Mouse (Mus musculus): ENCODE data around the gene Bfar.
"Not testable (repeated sequence)": the region's sequence is repeated elsewhere in the genome, so short reads cannot be mapped to it uniquely, and the experiment has no call there.

Gene Bfar

DNA sequence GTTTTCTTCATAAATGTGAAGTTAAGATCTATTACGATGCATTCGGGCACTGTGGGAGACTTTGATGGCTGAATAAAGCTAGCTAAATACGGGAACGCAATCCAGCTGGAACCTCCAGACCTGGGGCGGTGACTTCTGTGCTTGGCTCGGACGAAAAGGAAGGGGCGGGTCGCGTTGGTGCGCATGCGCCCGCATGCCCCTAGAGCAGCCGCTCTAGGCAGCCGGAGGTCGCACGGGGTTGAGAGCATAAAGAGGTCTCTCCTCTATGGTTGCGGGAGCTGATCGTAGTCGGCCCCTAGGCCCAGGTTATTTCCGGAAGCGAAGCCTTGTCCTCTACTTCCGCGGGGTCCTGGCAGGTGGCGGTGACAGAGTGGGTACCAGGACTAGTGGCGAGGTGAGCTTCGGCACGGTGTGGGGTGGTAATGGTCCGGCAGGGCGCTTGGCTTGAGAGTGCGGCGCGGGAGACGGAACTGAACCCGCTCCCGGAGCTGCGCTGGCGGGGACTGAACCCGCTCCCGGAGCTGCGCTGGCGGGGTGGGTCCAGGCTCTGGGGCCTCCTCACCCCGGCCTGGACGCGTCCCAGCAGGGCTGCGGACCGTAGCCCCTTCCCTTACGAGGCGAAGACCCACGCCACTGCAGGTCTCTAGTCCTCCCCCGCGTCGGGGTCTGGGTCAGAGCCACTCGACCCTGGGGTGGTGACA, at the start of gene Bfar, which contains the start of gene 3110001I22Rik:
Gene Bfar (plus strand): TSS at position 174 of the 701 bp plus-strand sequence.
Gene 3110001I22Rik (plus strand): TSS at position 245 of the 701 bp plus-strand sequence.
- peak; percentile 95 for DNase-seq (ENCODE audit: low read depth, low spot score)

DNA sequence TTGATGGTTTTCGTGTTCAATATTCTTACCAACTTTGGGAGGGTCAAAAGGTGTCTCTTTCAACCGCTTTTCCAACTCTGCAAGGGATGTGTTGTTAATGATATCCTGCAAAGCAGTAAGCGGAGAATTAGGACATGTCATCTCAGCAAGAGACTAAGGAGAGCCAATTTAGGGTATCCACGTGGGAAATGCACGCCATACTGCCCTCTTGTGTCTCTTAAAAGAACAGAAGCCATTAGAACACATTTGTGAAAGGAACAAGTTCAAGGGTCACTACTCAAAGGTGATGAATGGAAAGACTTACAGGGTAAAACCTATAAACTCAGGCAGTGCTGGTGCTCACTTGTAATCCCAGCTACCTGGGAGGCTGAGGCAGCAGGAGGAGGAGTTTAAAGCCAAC, 43.3 kb upstream of the Bfar start:
- peak; percentile 9 for DNase-seq (ENCODE audit: low read depth, low spot score)

DNA sequence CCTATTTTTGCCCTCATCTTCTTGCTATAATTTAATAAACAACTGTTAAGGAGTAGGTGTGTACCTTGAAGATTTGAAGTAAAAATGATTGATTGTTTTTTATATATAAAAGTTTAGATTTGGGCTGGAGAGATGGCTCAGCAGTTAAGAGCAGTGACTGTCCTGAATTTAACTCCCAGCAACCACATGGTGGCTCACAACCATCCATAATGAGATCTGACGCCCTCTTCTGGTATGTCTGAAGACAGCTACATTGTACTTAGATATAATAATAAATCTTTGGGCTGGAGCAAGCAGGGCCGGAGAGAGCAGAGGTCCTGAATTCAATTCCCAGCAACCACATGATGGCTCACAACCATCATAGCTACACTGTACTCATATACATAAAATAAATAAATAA, 33.5 kb upstream of the Bfar start:
- not testable (repeated sequence) for DNase-seq (ENCODE audit: low read depth, low spot score)

DNA sequence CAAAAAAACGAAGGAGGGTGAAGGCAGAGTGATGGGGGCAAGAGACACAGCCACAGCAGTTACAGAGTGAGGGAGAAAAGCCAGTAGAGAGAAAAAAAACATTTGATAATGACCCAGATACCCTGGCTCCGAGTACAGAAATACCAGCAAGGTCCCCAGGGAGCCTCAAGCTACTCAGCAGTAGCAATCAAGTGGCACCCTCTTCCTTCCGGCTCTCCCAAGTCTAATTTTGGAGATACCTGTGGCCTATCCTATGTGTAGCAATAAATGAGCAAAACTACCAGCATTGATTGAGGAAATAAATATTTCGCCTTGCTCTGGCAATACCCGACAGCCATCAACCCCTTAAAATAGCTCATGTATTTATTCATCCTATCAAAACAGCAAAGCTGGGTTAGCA, 32.1 kb upstream of the Bfar start:
- no peak for DNase-seq (ENCODE audit: low read depth, low spot score)

DNA sequence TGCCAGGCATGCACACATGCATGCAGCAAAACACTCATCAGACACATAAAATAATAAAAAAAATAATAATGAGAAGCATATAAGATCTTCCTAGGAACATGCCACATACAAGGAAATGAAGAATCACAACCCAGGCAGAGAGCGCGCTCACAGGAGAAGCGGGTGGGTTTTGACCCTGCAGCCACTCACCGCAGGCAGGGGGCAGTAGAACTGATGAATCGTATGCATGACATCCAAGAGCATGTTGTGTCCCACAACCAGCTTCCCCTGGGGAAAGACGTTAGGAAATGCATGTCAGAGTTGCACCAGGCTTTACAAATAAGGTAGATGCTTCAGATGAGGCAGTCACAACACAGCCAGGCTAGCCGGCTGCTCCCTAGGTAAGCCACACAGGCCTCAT, 31.6 kb upstream of the Bfar start:
- DNase-seq (ENCODE audit: low read depth, low spot score) = no peak

DNA sequence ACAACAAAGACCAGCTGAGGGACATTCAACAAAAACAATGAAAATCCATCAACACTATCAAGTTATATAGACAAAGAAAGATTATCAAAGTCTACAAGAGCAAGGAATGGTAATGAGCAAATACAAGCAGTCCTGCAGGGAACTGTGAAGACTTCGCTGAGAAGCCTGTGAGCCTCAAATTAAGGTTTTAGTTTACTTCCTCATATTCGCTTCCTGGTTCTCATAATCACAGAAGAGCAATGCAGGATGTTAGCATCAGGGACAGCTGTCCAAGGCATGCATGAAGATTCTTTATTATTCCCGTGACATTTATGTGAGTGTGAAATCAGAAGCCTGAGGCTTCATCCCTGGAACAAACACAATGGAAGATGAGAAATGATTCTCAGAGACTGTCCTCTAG, 27.2 kb upstream of the Bfar start:
- DNase-seq (ENCODE audit: low read depth, low spot score) = no peak

DNA sequence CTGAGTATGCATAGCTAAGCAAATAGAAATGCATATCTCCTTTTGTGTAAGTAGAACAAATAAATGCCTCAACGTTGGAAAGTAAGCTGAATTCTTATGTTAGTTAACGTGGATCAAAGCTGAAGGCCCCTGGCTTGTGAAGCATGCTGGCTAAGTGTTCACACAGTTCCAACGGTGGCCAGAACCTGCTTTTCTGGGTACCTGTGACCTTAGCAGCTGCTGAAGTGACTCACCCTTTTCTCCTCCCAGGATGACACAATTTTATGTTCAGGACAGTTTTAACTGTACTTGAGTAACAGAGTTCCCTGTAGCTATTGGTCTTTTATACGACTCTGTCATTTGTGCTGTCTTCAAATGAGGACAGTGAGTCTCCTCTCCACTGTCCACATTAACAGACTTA, 25.7 kb upstream of the Bfar start:
- DNase-seq (ENCODE audit: low read depth, low spot score) = no peak

DNA sequence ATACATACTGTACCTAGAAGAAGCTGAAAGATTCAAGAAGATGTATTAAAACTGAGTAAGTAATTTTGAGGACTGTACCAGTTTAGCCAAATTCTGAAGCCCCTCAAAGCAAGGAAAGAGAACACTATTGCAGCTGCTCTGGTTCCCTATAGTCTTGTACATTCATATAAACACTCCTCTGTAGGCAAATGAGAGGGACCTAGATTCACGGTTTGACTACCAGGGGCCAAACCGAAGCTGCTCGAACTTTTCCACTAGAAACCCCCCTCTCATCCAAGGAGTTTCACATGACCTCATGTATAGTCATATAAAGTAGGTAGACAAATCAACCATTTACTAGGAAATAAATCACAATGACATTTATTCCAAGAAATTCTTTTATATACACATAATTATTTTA, 12.8 kb upstream of the Bfar start:
- no peak for DNase-seq (ENCODE audit: low read depth, low spot score)

DNA sequence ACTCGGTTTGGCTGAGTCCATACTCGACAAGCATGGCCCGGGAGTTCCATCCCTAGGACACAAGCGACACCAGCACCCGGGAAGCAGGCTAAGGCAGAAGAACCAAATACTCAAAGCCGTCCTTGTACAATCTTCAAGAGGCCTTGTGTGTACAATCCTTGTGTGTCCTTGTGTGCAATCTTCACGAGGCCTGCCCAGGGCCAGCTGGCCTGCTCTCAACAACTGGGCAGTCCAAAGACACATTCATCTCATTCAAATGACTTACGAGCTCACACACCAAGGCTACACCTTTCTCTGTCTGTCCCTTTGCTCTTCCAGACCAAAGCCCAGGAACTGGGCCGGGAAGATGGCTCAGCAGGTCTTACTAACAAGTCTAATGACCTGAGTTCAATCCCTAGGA, 10.9 kb upstream of the Bfar start:
- no peak for DNase-seq (ENCODE audit: low read depth, low spot score)

DNA sequence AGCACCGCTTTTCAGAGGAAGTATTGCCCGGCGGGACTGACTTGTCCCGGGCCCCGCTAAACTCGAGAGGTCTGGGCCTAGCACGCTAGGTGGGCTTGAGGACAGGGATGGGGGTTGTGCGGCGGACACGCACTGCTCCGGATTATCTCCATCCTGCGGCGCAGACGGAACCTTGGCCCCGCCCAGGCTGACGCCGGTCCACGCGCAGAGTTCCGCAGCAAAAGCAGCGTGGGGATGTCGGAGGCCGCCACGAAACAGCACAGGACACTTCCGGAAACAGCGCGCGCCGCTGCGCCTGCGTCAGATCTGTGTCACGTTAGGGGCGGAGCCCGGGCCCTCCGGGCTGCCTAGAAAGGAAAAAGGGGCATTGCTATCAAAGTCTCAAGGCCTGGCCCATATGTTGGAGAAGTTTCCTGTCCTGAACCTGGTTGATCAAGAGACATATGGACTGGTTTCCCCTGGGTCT, 3.7 kb upstream of the Bfar start, which contains the start of gene Parn:
Gene Parn (minus strand): TSS at position 293 of the 466 bp plus-strand sequence.
- peak; percentile 89 for DNase-seq (ENCODE audit: low read depth, low spot score)

DNA sequence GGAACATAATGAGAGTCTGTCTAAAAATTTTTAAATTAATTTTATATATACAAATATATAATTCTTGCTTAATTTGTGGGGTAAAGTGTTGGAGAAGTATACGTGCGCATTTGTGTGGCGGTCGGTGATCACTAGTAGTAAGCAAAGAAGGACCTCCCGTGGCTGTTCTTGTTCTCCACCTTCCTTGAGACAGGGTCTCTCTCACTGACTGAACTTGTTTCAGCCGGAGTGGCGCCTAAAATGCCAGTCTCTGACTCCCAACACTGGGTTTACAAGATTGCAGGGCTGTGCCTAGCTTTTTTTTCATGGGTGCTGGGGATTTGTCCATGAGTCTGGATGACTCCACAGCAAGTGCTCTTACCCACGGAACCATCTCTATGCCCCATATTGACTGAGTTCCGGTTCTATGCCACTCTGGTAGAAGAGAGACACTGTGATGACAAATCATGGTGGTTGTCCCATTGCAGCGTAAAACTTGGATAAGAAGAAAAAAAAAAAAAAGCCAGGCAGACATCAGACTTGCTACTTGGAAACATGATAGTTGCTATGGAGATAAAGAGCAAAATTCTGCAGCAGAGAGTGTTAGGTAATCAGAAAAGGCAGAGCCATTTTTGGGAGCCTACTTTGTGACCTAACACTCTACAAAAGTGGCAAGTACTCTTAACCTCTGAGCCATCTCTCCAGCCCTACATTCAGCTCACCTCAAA, 3.1 kb upstream of the Bfar start:
- no peak for DNase-seq (ENCODE audit: low read depth, low spot score)

DNA sequence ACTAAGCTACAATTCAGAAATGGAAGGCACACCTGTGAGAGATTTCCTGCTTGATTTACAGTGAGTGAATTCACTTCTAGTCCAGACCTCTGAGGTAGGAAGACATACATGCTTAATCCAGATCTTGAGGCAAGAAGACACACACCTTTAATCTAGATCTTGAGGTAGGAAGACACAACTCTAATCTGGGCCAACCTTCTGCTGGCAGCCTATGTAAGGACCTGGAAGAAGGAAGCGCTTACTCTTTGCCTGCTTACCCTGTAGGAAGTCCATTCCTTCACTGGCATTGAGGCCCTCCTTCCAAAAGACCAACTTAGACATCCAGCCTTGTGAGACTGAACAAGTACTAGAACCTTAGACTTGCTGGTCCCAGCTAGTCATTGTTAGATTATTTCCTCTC, 2.4 kb upstream of the Bfar start:
- no peak for DNase-seq (ENCODE audit: low read depth, low spot score)

DNA sequence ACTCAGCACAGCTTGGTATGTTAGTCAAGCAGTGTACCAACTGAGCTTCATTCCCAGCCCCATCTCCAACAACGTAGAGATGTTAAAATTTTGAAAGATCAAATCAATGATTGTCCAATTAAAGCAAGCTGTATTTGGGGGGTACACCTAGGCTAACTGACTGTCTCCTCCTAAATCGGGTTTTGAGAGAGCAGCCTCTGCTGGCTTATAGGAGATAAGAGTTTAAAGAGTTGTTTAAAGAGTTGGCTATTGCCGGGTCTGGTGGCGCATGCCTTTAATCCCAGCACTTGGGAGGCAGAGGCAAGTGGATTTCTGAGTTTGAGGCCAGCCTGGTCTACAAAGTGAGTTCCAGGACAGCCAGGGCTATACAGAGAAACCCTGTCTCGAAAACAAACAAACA, 762 bp upstream of the Bfar start:
- DNase-seq (ENCODE audit: low read depth, low spot score) = not testable (repeated sequence)

DNA sequence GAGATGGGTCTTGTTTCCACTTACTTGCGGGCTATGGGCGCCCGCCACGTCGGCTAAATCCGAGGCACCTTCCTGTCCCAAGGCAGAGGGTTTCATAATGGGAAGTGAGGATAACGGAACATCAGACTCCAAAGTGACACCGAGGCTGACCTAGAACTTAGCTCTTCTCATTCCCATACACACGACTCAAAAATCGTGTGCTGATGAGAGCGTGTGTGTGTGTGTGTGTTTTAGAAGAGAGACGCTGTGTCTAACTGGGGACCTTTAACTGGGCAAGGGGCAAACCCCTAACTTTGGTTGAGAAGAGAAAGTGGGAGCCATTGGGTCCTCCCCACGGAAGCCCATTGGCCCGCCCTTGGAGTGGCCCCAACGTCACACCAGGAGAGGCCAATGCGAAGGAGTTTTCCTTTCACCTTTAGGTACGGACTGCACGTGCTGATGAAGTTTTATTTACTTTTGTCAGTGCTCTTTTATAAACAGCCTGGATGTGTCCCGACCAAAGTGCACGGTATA, 784 bp downstream of the Bfar start:
- no peak for DNase-seq (ENCODE audit: low read depth, low spot score)

DNA sequence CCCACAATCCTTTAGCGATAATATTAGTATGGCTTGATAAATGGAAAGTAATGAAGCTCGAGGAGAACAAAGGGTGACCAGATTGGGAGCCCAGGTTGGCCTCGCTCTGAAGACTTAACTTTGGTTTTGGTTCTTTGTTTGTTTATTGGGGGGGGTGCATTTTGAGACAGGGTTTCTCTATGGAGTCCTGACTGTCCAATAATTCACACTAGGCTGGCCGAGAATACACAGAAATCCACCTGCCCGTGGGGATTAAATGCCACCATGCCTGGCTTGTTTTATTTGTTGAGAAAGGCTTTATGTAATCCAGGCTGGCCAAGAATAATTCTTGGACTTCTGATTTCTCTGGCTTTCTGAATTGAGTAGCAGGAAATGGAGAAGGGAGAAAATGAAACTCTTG, 1.5 kb downstream of the Bfar start:
- DNase-seq (ENCODE audit: low read depth, low spot score) = no peak

DNA sequence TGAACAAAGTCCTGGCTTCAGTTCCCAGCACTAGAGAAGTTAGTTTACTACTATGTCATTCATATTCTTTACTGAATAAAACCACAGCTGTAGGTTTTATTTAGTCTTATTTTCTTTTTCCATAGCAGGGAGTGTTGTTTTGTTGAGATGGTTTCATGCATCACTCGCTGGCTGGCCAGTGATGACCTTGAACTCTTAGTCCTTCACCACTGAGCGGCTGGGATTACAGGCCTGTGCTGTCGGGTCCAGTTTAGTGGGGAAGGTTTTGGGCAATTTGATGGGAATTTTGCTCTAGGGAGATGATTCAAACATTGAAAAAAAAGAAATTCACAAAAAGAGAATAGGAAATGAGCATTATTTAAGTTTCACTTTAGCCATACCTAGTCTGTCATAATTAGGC, 2.9 kb downstream of the Bfar start:
- no peak for DNase-seq (ENCODE audit: low read depth, low spot score)

DNA sequence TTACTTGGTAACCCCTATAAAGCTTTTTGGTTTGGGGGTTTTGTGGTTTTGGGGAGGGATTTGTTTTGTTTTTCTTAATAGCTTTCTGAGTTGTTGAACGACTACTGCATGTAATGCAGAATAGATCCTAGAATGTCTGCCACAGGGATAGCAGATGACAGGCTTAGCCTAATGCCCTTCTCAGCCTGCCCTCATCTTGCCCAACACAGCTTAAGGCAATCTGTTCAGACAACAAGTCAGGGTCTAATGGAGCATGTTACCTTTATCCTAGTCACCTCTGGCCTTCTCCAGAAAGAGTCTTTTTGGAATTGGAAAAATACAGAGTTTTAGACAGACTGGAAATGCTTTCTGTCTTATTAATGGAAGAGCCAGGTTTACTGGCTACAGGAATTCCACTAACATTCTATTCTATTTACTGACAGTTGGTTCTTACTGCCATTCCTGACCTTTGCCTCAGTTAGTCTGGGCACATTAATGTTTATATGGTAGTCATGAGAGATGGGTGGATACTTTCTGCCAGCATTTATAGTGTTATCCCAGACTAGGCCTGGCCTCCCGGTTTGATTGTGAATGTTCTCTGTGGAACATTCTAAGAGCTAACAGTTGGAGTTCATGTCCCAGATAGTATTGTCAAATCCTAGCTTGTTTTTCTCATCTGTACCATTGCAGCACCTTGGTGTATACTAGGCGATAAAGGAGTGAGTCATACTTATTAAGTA, 7.1 kb downstream of the Bfar start:
- no peak for DNase-seq (ENCODE audit: low read depth, low spot score)

DNA sequence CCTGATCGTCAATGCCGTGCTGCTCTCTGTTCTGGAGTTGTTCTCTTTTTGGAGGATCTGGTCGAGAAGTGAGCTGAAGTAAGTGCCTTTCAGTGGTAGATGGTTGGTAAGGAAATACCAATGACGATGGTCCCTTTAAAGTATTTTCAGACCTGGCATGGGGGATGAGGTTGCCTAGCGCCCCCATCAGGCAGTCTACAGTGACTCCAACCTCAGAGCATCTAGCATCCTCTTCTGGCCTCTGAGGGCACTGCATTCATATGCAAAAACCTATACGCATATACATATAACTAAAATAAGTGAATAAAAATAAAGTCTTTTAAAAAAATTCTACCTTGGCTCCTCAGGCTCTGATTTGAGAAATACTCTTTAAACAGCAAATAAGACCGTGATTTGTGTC, 27.3 kb downstream of the Bfar start:
- DNase-seq (ENCODE audit: low read depth, low spot score) = no peak

DNA sequence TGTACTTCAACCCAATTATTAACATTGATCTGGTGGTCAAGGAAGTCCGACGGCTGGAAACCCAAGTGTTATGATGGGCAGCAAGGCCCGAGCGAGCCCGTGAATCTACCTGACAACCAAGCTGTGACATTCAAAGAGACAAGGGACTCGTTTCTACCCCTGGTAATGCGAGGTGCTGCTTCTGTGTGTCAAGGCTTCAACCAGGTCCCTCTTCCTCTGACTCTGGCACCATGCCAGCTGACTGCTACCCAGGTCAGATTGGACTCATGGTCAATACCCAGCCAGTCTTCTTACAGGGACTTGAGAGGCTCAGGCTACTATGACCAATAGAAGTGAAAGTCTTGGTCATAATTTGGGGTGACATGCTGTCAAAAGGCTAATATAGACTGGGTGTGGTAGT, 30.5 kb downstream of the Bfar start:
- DNase-seq (ENCODE audit: low read depth, low spot score) = no peak

DNA sequence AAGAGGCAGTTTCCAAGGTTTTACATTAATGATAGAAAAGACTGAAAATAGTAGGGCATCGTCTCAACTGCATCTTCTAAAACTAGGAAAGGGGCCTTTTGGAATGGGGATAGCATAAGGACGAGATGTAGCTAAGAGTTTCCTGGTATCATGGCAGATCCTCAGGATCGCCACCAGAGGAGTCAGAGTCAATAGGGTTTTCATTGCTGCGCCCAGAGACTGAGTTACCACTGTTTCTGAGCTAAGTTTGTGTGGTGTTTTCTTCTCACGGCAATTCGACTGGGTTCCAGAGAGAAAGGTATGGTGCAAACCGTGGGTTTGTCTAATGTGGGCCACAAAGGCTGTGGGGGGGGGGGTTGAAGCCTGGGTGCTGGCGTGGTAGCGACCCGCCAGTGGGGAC, 33.0 kb downstream of the Bfar start:
- no peak for DNase-seq (ENCODE audit: low read depth, low spot score)

DNA sequence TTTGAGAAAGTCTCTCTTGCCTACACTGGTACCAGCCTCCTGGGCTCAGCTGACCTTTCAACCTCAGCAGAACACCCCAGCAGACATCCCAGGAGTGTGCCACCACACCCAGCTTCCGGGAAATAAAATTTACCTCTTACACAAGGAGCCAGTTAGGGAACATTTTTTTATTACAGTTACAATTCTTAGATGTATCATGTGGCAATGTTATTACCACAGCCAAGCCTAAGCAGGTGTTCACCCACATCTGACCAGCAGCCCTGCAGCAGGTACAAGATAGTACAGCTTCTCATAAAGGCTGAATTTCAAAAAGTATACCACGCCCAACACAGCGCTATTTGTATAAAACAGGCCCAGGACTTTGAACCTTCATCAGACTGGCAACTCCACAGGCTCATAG, 43.3 kb downstream of the Bfar start:
- no peak for DNase-seq (ENCODE audit: low read depth, low spot score)

DNA sequence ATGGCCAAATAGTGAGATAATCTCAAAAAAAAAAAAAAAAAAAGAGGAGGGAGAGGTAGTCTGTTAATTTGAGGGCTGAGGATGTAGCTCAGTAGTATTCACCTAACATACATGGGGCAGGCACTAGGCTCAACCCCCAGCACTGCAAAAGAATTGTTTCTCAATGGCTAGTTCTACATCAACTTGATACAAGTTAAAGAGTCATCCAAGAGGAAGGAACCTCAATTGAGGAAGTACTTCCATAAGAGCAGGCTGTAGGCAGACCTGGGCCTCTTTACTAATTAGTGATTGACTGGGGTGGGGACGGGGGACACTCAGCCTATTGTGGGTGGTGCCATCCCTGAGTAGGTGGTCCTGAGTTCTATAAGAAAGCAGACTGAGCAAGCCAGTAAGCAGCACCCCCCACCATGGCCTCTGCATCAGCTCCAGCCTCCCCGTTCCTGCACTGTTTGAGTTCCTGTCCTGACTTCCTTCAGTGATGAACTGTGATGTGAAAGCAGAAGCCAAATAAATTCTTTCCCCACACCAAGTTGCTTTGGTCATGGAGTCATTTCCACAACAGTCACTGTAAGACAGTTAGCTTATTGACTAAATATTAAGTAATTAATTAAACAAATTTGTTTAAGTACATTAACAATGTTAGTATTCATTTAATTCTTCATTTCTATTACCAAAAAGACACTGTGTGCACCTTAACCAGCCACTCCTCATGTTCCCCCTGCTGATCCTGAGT, 45.3 kb downstream of the Bfar start:
- no peak for DNase-seq (ENCODE audit: low read depth, low spot score)

Measured in telencephalon, adult 2 months (tissue).